Mouse (Mus musculus) thymus, adult 2 months (tissue): ENCODE measurements around the gene Cyp4v3.

Experiments used
- CTCF ChIP-seq: fragments of 200-500 bp; IDR thresholded peaks from 2 replicates; pipeline ENCODE4 v1.5.1; 2012; ENCODE audit warnings: mild to moderate bottlenecking, control low read depth, low read length, moderate library complexity, borderline replicate concordance; ENCODE audit not compliant: control insufficient read depth, poor library complexity, insufficient read depth; ENCODE audit errors: extremely low read depth
- POLR2A ChIP-seq: fragments of 200-500 bp; IDR thresholded peaks from 2 replicates; pipeline ENCODE4 v1.6.1; 2012; ENCODE audit warnings: mild to moderate bottlenecking, low read length, control low read depth, moderate library complexity; ENCODE audit not compliant: control insufficient read depth, poor library complexity, insufficient read depth; ENCODE audit errors: extremely low read depth

DNA sequence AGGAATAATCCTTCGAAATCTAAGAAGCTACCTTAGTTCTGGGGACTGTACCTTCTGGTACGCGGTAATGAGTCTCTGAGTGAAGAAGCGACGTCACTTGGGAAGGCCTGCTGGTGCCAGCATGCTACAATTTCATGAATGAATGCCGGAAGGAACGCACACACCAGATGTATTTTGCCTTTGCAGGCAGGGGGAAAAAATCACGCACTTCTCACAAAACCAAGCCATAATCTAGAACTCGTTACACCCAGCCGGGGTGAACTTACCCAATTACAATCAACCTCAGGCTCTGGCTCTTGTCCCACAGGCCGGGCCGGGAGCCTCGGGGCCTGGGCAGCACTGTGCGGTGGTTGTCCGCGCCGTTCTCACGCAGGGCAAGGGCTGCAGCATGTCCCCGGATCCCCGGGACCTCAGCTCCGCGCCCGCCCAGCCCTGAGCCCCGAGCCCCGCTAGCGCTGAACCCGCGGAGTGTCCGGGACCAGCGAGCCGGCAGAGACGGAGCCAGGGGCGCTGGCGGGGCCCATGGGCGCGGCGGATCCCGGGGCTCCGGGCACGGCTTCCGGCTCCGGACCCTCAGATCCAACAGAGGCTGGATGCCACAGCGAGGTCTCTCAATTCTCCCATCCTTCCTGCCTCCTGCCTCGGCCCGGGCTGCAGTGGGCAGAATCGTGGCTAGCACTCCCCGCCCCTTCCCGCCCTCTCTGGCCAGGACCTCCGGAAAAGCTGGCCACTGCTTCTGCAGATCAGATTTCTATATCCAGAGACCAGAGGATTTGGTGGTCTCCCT, 25.3 kb upstream of the Cyp4v3 start:
- no peak for TF ChIP-seq POLR2A
- TF ChIP-seq CTCF: no peak
